Mouse (Mus musculus) ovary, adult 18-20 months (tissue): ENCODE measurements at regions not wholly inside any gene's neighbourhood (a gene's known extent, or its start where the extent isn't known, plus 50 kb on each side); places are given as distances from the start of the nearest gene placed in this dataset.

Source experiments
- DNase-seq: peaks from one replicate; pipeline ENCODE4 v3.0.0; 2022; ENCODE audit warnings: low spot score, mixed read lengths

GRCm38 (mm10) chr1:186234536-186234935, 117.4 kb upstream of the Lyplal1 start:
- DNase-seq = no peak

- DNase-seq = no peak
These were observed 113.4 kb upstream of the Lyplal1 start for GRCm38 (mm10) chr1:186230476-186230875.

GRCm38 (mm10) chr1:186229856-186230255, 112.7 kb upstream of the Lyplal1 start:
- no peak for DNase-seq

- no peak for DNase-seq
These were observed 111.3 kb upstream of the Lyplal1 start for GRCm38 (mm10) chr1:186228396-186228795.

GRCm38 (mm10) chr1:186224231-186224630, 107.1 kb upstream of the Lyplal1 start:
- DNase-seq = no peak

GRCm38 (mm10) chr1:186223417-186223816, 106.3 kb upstream of the Lyplal1 start:
- DNase-seq = no peak

- DNase-seq = no peak
These were observed 101.9 kb upstream of the Lyplal1 start for GRCm38 (mm10) chr1:186218995-186219394.

- DNase-seq = no peak
These were observed 100.1 kb upstream of the Lyplal1 start for GRCm38 (mm10) chr1:186217198-186217597.

- no peak for DNase-seq
These were observed 87.0 kb upstream of the Lyplal1 start for GRCm38 (mm10) chr1:186204151-186204550.

GRCm38 (mm10) chr1:186202536-186202935, 85.4 kb upstream of the Lyplal1 start:
- DNase-seq = no peak

- no peak for DNase-seq
These were observed 81.3 kb upstream of the Lyplal1 start for GRCm38 (mm10) chr1:186198391-186198790.

GRCm38 (mm10) chr1:186197057-186197456, 79.9 kb upstream of the Lyplal1 start:
- no peak for DNase-seq

GRCm38 (mm10) chr1:186189390-186189789, 72.3 kb upstream of the Lyplal1 start:
- no peak for DNase-seq

GRCm38 (mm10) chr1:186187372-186187771, 70.3 kb upstream of the Lyplal1 start:
- DNase-seq = no peak

GRCm38 (mm10) chr1:186183204-186183651, 66.1 kb upstream of the Lyplal1 start:
- DNase-seq = no peak

- DNase-seq = peak; percentile 21
These were observed 65.5 kb upstream of the Lyplal1 start for GRCm38 (mm10) chr1:186182498-186183203.

- DNase-seq = no peak
These were observed 59.9 kb upstream of the Lyplal1 start for GRCm38 (mm10) chr1:186177019-186177418.

- DNase-seq = no peak
These were observed 56.4 kb upstream of the Lyplal1 start for GRCm38 (mm10) chr1:186173472-186174014.

- no peak for DNase-seq
These were observed 54.6 kb upstream of the Lyplal1 start for GRCm38 (mm10) chr1:186171691-186172090.
